Mouse (Mus musculus) G1E (cell line): ENCODE measurements around the gene 1700024G13Rik. TPM values are rescaled to one million over a fixed set of nuclear protein-coding genes. Genes with fewer than 3 reads are reported as not detected.

Experiments
- ATAC-seq: 2 replicates; pipeline ENCODE4 v1.8.0; 2016; ENCODE audit warnings: mild to moderate bottlenecking; ENCODE audit not compliant: insufficient number of reproducible peaks, poor library complexity, low FRiP score, severe bottlenecking; ENCODE audit errors: extremely low read depth
- DNase-seq: peaks from one replicate; pipeline ENCODE4 v3.0.0; 2012; ENCODE audit warnings: low spot score
- H3K27me3 ChIP-seq: 2 replicates; pipeline ENCODE4 v1.6.1; 2012; ENCODE audit warnings: mild to moderate bottlenecking, low read length, inconsistent platforms; ENCODE audit not compliant: insufficient read depth
- H3K36me3 ChIP-seq: replicated peaks from 2 replicates; pipeline ENCODE3; 2012; ENCODE audit warnings: mild to moderate bottlenecking, inconsistent platforms
- H3K4me1 ChIP-seq: 2 replicates; pipeline ENCODE4 v1.6.1; 2012; ENCODE audit warnings: low read depth, low read length, inconsistent platforms, mixed read lengths; ENCODE audit not compliant: insufficient read depth
- H3K4me3 ChIP-seq: 2 replicates; pipeline ENCODE4 v1.5.1; 2012; ENCODE audit warnings: low read depth, mild to moderate bottlenecking, inconsistent platforms, low read length, moderate library complexity, mixed read lengths
- H3K9me3 ChIP-seq: replicated peaks from 2 replicates; pipeline ENCODE4 v1.6.1; 2012; ENCODE audit warnings: inconsistent platforms
- CTCF ChIP-seq: IDR thresholded peaks from 2 replicates; pipeline ENCODE4 v1.5.1; 2012; ENCODE audit warnings: low read depth, low read length, inconsistent platforms, mixed read lengths
- GATA1 ChIP-seq: IDR thresholded peaks from 2 replicates; pipeline ENCODE4 v1.6.1; 2012; ENCODE audit warnings: borderline replicate concordance, low read length, inconsistent platforms, mixed read lengths
- GATA2 ChIP-seq: IDR thresholded peaks from 2 replicates; pipeline ENCODE4 v1.6.1; 2012; ENCODE audit warnings: low read depth, low read length, inconsistent platforms, borderline replicate concordance
- POLR2AphosphoS5 ChIP-seq: IDR thresholded peaks from 2 replicates; pipeline ENCODE4 v1.6.1; 2012; ENCODE audit warnings: low read depth, low read length, inconsistent platforms; ENCODE audit not compliant: insufficient replicate concordance
- TAL1 ChIP-seq: conservative IDR thresholded peaks from 2 replicates; pipeline ENCODE4 v1.6.1; 2012; ENCODE audit warnings: low read depth, low read length, inconsistent platforms, mixed read lengths
- polyA plus RNA-seq: library from polyadenylated mRNA; stranded (reverse); fragments of >175 nt; gene quantifications from 2 replicates; pipeline ENCODE4 v1.2.3, GENCODE M21; 2012
- total RNA-seq, 2 experiments: library from RNA; stranded (forward) in 1 of 2; stranded (reverse) in 1 of 2; fragments of 200-1000 nt in 1 of 2; fragments of >200 nt in 1 of 2; fragmentation: Nextera tagmentation in 1 of 2; gene quantifications; 2 replicates each; pipeline ENCODE4 v1.2.3; 2014 to 2017

1700024G13Rik gene
- total and polyA plus RNA-seq, 3 experiments, result not detected

DNA sequence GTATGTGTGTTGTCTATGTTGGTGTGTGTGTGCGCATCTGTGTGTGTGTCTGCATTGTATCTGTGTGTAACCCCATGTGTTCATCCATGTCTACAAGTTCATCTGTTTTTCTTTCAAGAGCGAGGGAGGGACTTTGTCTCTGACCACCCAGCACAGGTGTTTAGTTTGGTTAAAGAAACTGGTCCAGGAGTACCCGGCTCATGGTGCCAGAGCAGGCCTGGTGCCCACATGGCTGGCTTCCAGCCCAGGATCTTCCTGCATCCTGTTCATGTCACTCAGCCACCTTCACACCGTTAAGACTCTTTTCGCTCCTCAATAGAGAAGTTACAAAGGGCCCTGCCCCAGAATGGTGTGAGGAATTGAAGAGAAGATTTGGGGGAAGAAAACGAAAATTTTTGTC lies 52.2 kb downstream of the 1700024G13Rik start:
- no peaks in the 10 kb centered on the region for H3K36me3 ChIP-seq
- DNase-seq (no peak), ATAC-seq (no peak)
- no peaks in the 10 kb centered on the region for H3K4me1 ChIP-seq
- peaks cover 9% of the 10 kb centered on the region for H3K27me3 ChIP-seq
- no peak overlapping the region for H3K4me3 ChIP-seq
- H3K9me3 ChIP-seq, result no peaks in the 10 kb centered on the region
- TF ChIP-seq GATA2, result no peak
- no peak for TF ChIP-seq GATA1
- no peak for TF ChIP-seq CTCF
- no peak for TF ChIP-seq POLR2AphosphoS5

DNA sequence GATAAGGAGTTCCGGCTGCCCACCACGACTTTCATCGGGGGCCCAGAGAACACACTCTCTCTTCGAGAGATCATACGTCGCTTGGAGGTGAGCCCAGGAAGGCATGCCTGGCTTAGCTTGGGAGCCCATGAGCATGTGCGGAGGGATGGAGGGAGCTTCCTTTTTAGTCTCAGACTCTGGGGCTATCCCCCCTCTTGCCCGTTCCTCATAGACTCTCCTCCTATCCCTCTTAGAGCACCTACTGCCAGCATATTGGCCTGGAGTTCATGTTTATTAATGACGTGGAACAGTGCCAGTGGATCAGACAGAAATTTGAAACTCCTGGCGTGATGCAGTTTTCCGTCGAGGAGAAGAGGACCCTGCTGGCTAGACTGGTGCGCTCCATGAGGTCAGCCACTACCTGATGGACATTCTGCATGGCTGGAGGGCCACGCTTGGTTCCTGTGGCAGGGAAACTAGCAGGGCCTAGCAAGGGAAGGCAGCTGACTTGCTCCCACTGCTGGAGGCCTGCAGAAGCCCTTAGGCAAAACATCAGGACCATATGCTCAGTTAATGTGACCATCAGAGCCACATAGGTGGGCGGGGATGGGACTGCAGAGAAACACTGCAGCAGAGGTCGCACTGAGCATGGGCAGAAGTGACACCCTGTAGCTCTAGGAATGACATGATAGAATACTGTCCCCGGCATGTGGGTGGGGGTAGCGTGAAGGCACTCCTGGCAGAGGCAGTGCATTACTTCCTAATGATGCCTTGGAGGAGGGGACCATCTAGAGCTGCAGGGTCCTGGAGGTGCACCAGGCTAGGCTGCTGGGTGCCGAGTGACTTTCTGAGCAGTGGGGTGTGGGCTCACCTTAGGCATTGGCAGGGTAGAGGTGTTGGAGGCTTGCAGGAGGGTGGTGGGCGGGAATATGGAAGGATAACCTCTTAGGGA lies 55.4 kb downstream of the 1700024G13Rik start:
- H3K36me3 ChIP-seq, result no peaks in the 10 kb centered on the region
- H3K4me1 ChIP-seq, result no peaks in the 10 kb centered on the region
- TF ChIP-seq POLR2AphosphoS5 (no peak), GATA1 (no peak), TAL1 (no peak), CTCF (no peak), GATA2 (no peak)
- H3K4me3 ChIP-seq, result no peak overlapping the region
- H3K27me3 ChIP-seq, result peaks cover 5% of the 10 kb centered on the region
- ATAC-seq, result no peak
- no peak for DNase-seq
- no peaks in the 10 kb centered on the region for H3K9me3 ChIP-seq

DNA sequence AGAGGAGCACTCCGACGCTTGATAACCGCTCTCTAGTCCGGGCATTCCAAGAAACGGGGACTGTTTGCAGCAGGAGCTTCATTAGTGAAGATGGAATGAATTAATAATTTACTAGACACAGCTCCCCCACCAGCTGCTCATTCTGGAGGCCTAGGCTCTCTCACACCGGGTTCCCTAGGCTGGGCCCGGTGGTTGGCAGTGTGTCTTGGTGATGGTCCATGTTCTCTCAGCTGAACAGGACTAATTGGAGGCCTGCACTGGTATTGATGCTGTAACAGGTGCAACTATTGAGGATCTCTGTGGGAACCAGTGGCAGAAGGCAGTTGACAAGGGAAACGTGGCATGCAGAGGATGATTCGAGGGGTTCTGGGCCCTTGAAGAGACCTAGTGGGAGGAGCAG lies 60.8 kb downstream of the 1700024G13Rik start:
- Histone ChIP-seq H3K4me3 (no peak overlapping the region), H3K27me3 (peaks cover 11% of the 10 kb centered on the region), H3K36me3 (no peaks in the 10 kb centered on the region), H3K9me3 (no peaks in the 10 kb centered on the region), H3K4me1 (peaks cover 1% of the 10 kb centered on the region; the same call in 1 of the 2 replicates)
- TF ChIP-seq GATA2 (no peak), CTCF (no peak), TAL1 (no peak), POLR2AphosphoS5 (no peak), GATA1 (no peak)
- DNase-seq (no peak), ATAC-seq (no peak)

Other genes with a start within 250 kb of the 1700024G13Rik start
- 2.1 TPM in 1 of 2 replicates, not detected in the other for gene Msmb, start 246.4 kb downstream of the 1700024G13Rik start, total RNA-seq (2014; fragmentation: Nextera tagmentation)
- gene Msmb, start 246.4 kb downstream of the 1700024G13Rik start, total RNA-seq (2017), result 0.41 and 0.44 TPM in 2 replicates
- gene Msmb, start 246.4 kb downstream of the 1700024G13Rik start, polyA plus RNA-seq, result not detected in 2 replicates
- gene Ncoa4, start 228.5 kb downstream of the 1700024G13Rik start, total RNA-seq (2014; fragmentation: Nextera tagmentation), result 197 and 228 TPM in 2 replicates
- gene Ncoa4, start 228.5 kb downstream of the 1700024G13Rik start, total RNA-seq (2017), result 256 and 288 TPM in 2 replicates
- gene Ncoa4, start 228.5 kb downstream of the 1700024G13Rik start, polyA plus RNA-seq, result 6.6 and 6.8 TPM in 2 replicates
- gene Timm23, start 186.5 kb downstream of the 1700024G13Rik start, total RNA-seq (2014; fragmentation: Nextera tagmentation), result 349 and 453 TPM in 2 replicates
- gene Timm23, start 186.5 kb downstream of the 1700024G13Rik start, total RNA-seq (2017), result 229 and 240 TPM in 2 replicates
- 468 and 573 TPM in 2 replicates for gene Timm23, start 186.5 kb downstream of the 1700024G13Rik start, polyA plus RNA-seq
- 74.7 and 97.6 TPM in 2 replicates for gene Parg, start 186.4 kb downstream of the 1700024G13Rik start, total RNA-seq (2014; fragmentation: Nextera tagmentation)
- 105 and 123 TPM in 2 replicates for gene Parg, start 186.4 kb downstream of the 1700024G13Rik start, total RNA-seq (2017)
- gene Parg, start 186.4 kb downstream of the 1700024G13Rik start, polyA plus RNA-seq, result 33.1 and 33.9 TPM in 2 replicates
- 1.7 TPM in 1 of 2 replicates, not detected in the other for gene Ogdhl, start 66.4 kb downstream of the 1700024G13Rik start, total RNA-seq (2014; fragmentation: Nextera tagmentation)
- 0.12 and 0.33 TPM in 2 replicates for gene Ogdhl, start 66.4 kb downstream of the 1700024G13Rik start, total RNA-seq (2017)
- gene Ogdhl, start 66.4 kb downstream of the 1700024G13Rik start, polyA plus RNA-seq, result 0.18 and 0.20 TPM in 2 replicates
- gene Slc18a3, start 76.5 kb upstream of the 1700024G13Rik start, total RNA-seq (2014; fragmentation: Nextera tagmentation), result not detected in 2 replicates
- 0.12 TPM in 1 of 2 replicates, not detected in the other for gene Slc18a3, start 76.5 kb upstream of the 1700024G13Rik start, total RNA-seq (2017)
- gene Slc18a3, start 76.5 kb upstream of the 1700024G13Rik start, polyA plus RNA-seq, result not detected in 2 replicates
- not detected in 2 replicates for gene Chat, start 77.6 kb upstream of the 1700024G13Rik start, total RNA-seq (2014; fragmentation: Nextera tagmentation)
- gene Chat, start 77.6 kb upstream of the 1700024G13Rik start, total RNA-seq (2017), result 0.22 TPM in 1 of 2 replicates, not detected in the other
- gene Chat, start 77.6 kb upstream of the 1700024G13Rik start, polyA plus RNA-seq, result not detected in 2 replicates
- 31.5 and 32.6 TPM in 2 replicates for gene Ercc6, start 125.1 kb upstream of the 1700024G13Rik start, total RNA-seq (2014; fragmentation: Nextera tagmentation)
- gene Ercc6, start 125.1 kb upstream of the 1700024G13Rik start, total RNA-seq (2017), result 15.7 and 18.8 TPM in 2 replicates
- 1.5 and 1.7 TPM in 2 replicates for gene Ercc6, start 125.1 kb upstream of the 1700024G13Rik start, polyA plus RNA-seq
- gene Prrxl1, start 211.0 kb upstream of the 1700024G13Rik start, total RNA-seq (2014; fragmentation: Nextera tagmentation), result not detected in 2 replicates
- 0.06 and 0.22 TPM in 2 replicates for gene Prrxl1, start 211.0 kb upstream of the 1700024G13Rik start, total RNA-seq (2017)
- gene Prrxl1, start 211.0 kb upstream of the 1700024G13Rik start, polyA plus RNA-seq, result not detected in 2 replicates